Comparison of ENCODE assay signal across 29 mouse cellular contexts in genomic region chr10:40827706-40828105, GRCm38 (mm10). TPM values are rescaled to one million over a fixed set of nuclear protein-coding genes. Genes with fewer than 3 reads are reported as not detected.
DNase-seq lines count a peak whose midpoint lies in the region; ATAC-seq and TF ChIP-seq lines count a peak whose summit lies in the region.
"Had no signal": no experiment of that assay in that cellular context is flagged by ENCODE, and none has a peak within 500 bp of the region (broad histone marks: within the 10 kb centered on the region; RNA-seq: fewer than 3 reads in every experiment).

No protein-coding gene starts in this region.

- H3K27ac ChIP-seq in neural tube, embryonic 11.5 days (ENCODE audit: low read depth, low read length): no peak overlapping the region
- H3K27ac ChIP-seq in neural tube, embryonic 15.5 days (replicated peaks): no peak overlapping the region
- peak overlapping the region; percentile 7; the same call in 1 of the 2 replicates for H3K27ac ChIP-seq in cortical plate, adult 2 months (ENCODE audit: insufficient read depth, low read length)
- H3K27ac ChIP-seq: embryonic facial prominence, embryonic 10.5 days; embryonic facial prominence, embryonic 13.5 days; forebrain, embryonic 12.5 days; forebrain, embryonic 15.5 days; heart, adult 2 months; hindbrain, embryonic 12.5 days; hindbrain, embryonic 15.5 days had no signal

- no peak overlapping the region for H3K9ac ChIP-seq in neural tube, embryonic 11.5 days (ENCODE audit: low read length)
- no peak overlapping the region for H3K9ac ChIP-seq in neural tube, embryonic 15.5 days (replicated peaks)
- H3K9ac ChIP-seq: embryonic facial prominence, embryonic 13.5 days; forebrain, embryonic 12.5 days; forebrain, embryonic 15.5 days; hindbrain, embryonic 12.5 days; hindbrain, embryonic 15.5 days had no signal

- WGBS in neural tube, embryonic 11.5 days: 89% methylated on average over 4 of the region's 4 CpGs
- 92% methylated on average over 4 of the region's 4 CpGs for WGBS in neural tube, embryonic 15.5 days

- no peak for ATAC-seq in neural tube, embryonic 11.5 days (ENCODE audit: insufficient read depth, low FRiP score, low TSS enrichment)
- no peak for ATAC-seq in neural tube, embryonic 15.5 days (ENCODE audit: low FRiP score)
- ATAC-seq: activated CD4-positive, CD25-positive, alpha-beta regulatory T cell, adult 4 months; forebrain, embryonic 15.5 days had no signal

- no peaks in the 10 kb centered on the region for H3K9me3 ChIP-seq in neural tube, embryonic 11.5 days (ENCODE audit: control insufficient read depth, low read length)
- no peaks in the 10 kb centered on the region for H3K9me3 ChIP-seq in neural tube, embryonic 15.5 days (replicated peaks)
- H3K9me3 ChIP-seq: embryonic facial prominence, embryonic 10.5 days; embryonic facial prominence, embryonic 13.5 days; forebrain, embryonic 12.5 days; forebrain, embryonic 15.5 days; G1E; hindbrain, embryonic 12.5 days; hindbrain, embryonic 15.5 days had no signal

- peak; percentile 74 for DNase-seq in heart, adult 11 months
- DNase-seq in heart, adult 8-10 months (ENCODE audit: low spot score): no peak
- DNase-seq in layer of hippocampus, adult 8-10 months (ENCODE audit: low spot score in 2 of 2): peak; percentile 49 to 53
- no peak for DNase-seq in layer of hippocampus, adult 9-10 months (ENCODE audit: low spot score)
- peak; percentile 6 for DNase-seq in neural tube, embryonic 11.5 days (ENCODE audit: low spot score)
- DNase-seq in embryo, embryonic 10.5 days (ENCODE audit: low spot score): no peak
- DNase-seq: adrenal gland, postnatal 10 days; adrenal gland, postnatal 36 days; B cell, adult 2 months; cerebellum, adult 18-20 months; cerebellum, adult 9-10 months; cerebellum, postnatal 14 days; embryo, embryonic 11 days; gastrocnemius, postnatal 25 days; heart, adult 2 months had no signal

- H3K4me1 ChIP-seq in neural tube, embryonic 11.5 days (ENCODE audit: control insufficient read depth, insufficient read depth, low read length): no peaks in the 10 kb centered on the region
- no peaks in the 10 kb centered on the region for H3K4me1 ChIP-seq in neural tube, embryonic 15.5 days
- peaks cover 10% of the 10 kb centered on the region for H3K4me1 ChIP-seq in cortical plate, adult 2 months (ENCODE audit: control insufficient read depth, insufficient read depth, low read length)
- H3K4me1 ChIP-seq: forebrain, embryonic 12.5 days; forebrain, embryonic 15.5 days; hindbrain, embryonic 12.5 days; hindbrain, embryonic 15.5 days had no signal

- H3K27me3 ChIP-seq in neural tube, embryonic 11.5 days (ENCODE audit: control insufficient read depth, insufficient read depth, low read length): no peaks in the 10 kb centered on the region
- no peaks in the 10 kb centered on the region for H3K27me3 ChIP-seq in neural tube, embryonic 15.5 days (replicated peaks)
- H3K27me3 ChIP-seq: CH12.LX; embryonic facial prominence, embryonic 13.5 days; forebrain, embryonic 12.5 days; forebrain, embryonic 15.5 days; hindbrain, embryonic 12.5 days; hindbrain, embryonic 15.5 days had no signal

- no peak overlapping the region for H3K4me2 ChIP-seq in neural tube, embryonic 11.5 days (ENCODE audit: low read depth)
- no peak overlapping the region for H3K4me2 ChIP-seq in neural tube, embryonic 15.5 days
- H3K4me2 ChIP-seq: embryonic facial prominence, embryonic 13.5 days; forebrain, embryonic 12.5 days; forebrain, embryonic 15.5 days; heart, embryonic 11.5 days; hindbrain, embryonic 12.5 days; hindbrain, embryonic 15.5 days had no signal

- TF ChIP-seq CTCF in cortical plate, adult 2 months (IDR thresholded peaks at IDR 0.05; ENCODE audit: extremely low read depth, insufficient read depth, low read length): no peak

- H3K4me3 ChIP-seq in neural tube, embryonic 11.5 days (ENCODE audit: low read depth, low read length): no peak overlapping the region
- no peak overlapping the region for H3K4me3 ChIP-seq in neural tube, embryonic 15.5 days (replicated peaks)
- no peak overlapping the region for H3K4me3 ChIP-seq in cortical plate, adult 2 months (ENCODE audit: insufficient read depth, low read length)
- H3K4me3 ChIP-seq: embryonic facial prominence, embryonic 10.5 days; embryonic facial prominence, embryonic 13.5 days; erythroblast, embryonic 14.5 days; forebrain, embryonic 12.5 days; forebrain, embryonic 15.5 days; heart, adult 2 months; hindbrain, embryonic 12.5 days; hindbrain, embryonic 15.5 days had no signal

- no peak for TF ChIP-seq POLR2A in cortical plate, adult 2 months (IDR thresholded peaks at IDR 0.05; ENCODE audit: extremely low read depth, insufficient read depth, low read length)

- H3K36me3 ChIP-seq in neural tube, embryonic 11.5 days (ENCODE audit: control insufficient read depth, insufficient read depth, low read length): no peaks in the 10 kb centered on the region
- H3K36me3 ChIP-seq in neural tube, embryonic 15.5 days: peaks cover 13% of the 10 kb centered on the region; the same call in 1 of the 2 replicates

RNA-seq across cellular contexts. Expression of gene Cdc40, which starts 55.4 kb away (rescaled TPM):
- total RNA-seq in heart, adult 8-10 months (2022): 10 to 100 TPM; 15.8 to 20.9 (median 20.0) TPM
- total RNA-seq in layer of hippocampus, adult 8-10 months (2022): 10 to 100 TPM; 50.4 to 61.9 (median 59.2) TPM
- 36.3 and 37.8 TPM in 2 replicates for polyA plus RNA-seq in neural tube, embryonic 11.5 days (2014; fragmentation: Nextera tagmentation; extraction: Ambion mirVana)
- 22.9 and 25.4 TPM in 2 replicates for polyA plus RNA-seq in neural tube, embryonic 15.5 days (2015; fragmentation: Nextera tagmentation; extraction: Ambion mirVana)
- 30.0 and 33.5 TPM in 2 replicates for polyA plus RNA-seq in cortical plate, adult 2 months (2012; rRNA removed)

RNA-seq across cellular contexts. Expression of gene Wasf1, which starts 55.6 kb away (rescaled TPM):
- total RNA-seq in heart, adult 8-10 months (2022): under 1 TPM; 0.14 to 0.79 (median 0.43) TPM
- 100 to 1,000 TPM; 310 to 364 (median 325) TPM for total RNA-seq in layer of hippocampus, adult 8-10 months (2022)
- polyA plus RNA-seq in neural tube, embryonic 11.5 days (2014; fragmentation: Nextera tagmentation; extraction: Ambion mirVana): 60.9 and 62.6 TPM in 2 replicates
- polyA plus RNA-seq in neural tube, embryonic 15.5 days (2015; fragmentation: Nextera tagmentation; extraction: Ambion mirVana): 98.8 and 105 TPM in 2 replicates
- 138 and 151 TPM in 2 replicates for polyA plus RNA-seq in cortical plate, adult 2 months (2012; rRNA removed)
- total RNA-seq: CH12.LX; hematopoietic stem cell, adult 5-6 weeks had no signal

Comparison
In these comparisons a context has a peak if more than half of its experiments do, and no peak if none do; other contexts are left out.
1. DNase-seq: peak in heart, adult 11 months (single experiment), layer of hippocampus, adult 8-10 months (2 of 2) and neural tube, embryonic 11.5 days (single experiment); none in heart, adult 8-10 months (single experiment), layer of hippocampus, adult 9-10 months (single experiment) and embryo, embryonic 10.5 days (single experiment).